Mouse (Mus musculus) gastrocnemius, postnatal 36 days (tissue): ENCODE measurements at regions not wholly inside any gene's neighbourhood (a gene's known extent, or its start where the extent isn't known, plus 50 kb on each side); places are given as distances from the start of the nearest gene placed in this dataset.
"Not testable (repeated sequence)": the region's sequence is repeated elsewhere in the genome, so short reads cannot be mapped to it uniquely, and the experiment has no call there.

ENCODE experiments used
- DNase-seq, 2 experiments: peaks; one replicate each; pipeline ENCODE4 v3.0.0; 2022
- intact Hi-C: fragments of 180-260 bp; cut with DNase I; formaldehyde crosslinking; loops from one replicate; pipeline ENCODE4 v1.15.1; 2025

DNA sequence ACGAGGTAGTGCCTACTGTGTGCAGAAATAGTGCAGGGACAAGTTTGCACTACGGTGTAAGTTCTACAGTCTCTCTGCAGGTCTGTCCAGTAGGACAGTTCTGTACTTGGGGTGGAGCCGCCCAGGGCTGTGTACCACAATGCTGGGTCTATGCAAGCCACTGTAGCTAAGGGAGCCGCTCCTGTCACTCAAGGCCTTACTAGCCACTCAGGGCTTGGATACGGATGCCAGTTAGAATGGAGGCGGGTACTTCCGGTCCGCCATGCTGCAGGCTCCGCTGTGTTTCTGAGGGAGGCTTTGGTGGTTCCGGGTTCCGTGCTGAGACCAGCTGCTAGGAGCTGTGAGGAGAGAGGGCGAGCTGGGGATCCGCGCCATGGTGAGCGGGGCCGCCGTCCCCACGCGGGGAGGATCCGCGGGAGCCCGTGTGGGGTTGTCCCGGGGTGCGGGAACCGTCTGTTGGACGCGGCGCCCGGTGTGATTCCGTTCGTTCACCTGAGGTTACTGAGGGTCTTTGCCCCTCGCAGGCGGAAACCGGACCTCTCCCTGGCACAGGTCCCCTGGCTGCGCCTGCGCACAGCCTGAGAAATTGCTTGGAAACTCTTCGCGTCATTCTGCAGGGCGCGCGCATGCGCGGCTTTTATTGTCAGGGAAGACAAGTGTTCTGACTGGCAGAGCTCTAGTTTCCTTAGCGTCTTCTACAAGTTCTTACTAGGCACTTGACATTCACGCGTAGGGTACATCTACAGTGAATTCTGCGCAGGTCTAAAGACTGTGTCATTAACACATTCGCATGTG is 51.0 kb upstream of the Zfp873 start:
- intact Hi-C loops, result not testable (repeated sequence)
- peak; percentile 8 to 25 for DNase-seq
